Mouse (Mus musculus): ENCODE measurements around the gene Dab2ip.

Gene Dab2ip

GRCm38 (mm10) chr2:35661454-35662000, 103.5 kb downstream of the Dab2ip start:
- no peak for DNase-seq

GRCm38 (mm10) chr2:35662001-35662491, 104.0 kb downstream of the Dab2ip start:
- DNase-seq = no peak

- DNase-seq = no peak
These were observed 104.9 kb downstream of the Dab2ip start for GRCm38 (mm10) chr2:35662738-35663550.

- no peak for DNase-seq
These were observed 109.7 kb downstream of the Dab2ip start for GRCm38 (mm10) chr2:35667746-35668145.

GRCm38 (mm10) chr2:35669217-35669616, 111.2 kb downstream of the Dab2ip start:
- DNase-seq = no peak

- DNase-seq = no peak
These were observed 111.7 kb downstream of the Dab2ip start for GRCm38 (mm10) chr2:35669748-35670147.

- DNase-seq = no peak
These were observed 112.2 kb downstream of the Dab2ip start for GRCm38 (mm10) chr2:35670300-35670699.

- DNase-seq = no peak
These were observed 114.2 kb downstream of the Dab2ip start for GRCm38 (mm10) chr2:35671980-35672910.

GRCm38 (mm10) chr2:35673181-35673580, 115.1 kb downstream of the Dab2ip start:
- no peak for DNase-seq

GRCm38 (mm10) chr2:35673986-35674385, 115.9 kb downstream of the Dab2ip start:
- no peak for DNase-seq

- no peak for DNase-seq
These were observed 116.4 kb downstream of the Dab2ip start for GRCm38 (mm10) chr2:35674431-35674830.

- no peak for DNase-seq
These were observed 118.1 kb downstream of the Dab2ip start for GRCm38 (mm10) chr2:35676075-35676665.

GRCm38 (mm10) chr2:35677855-35678254, 119.8 kb downstream of the Dab2ip start:
- no peak for DNase-seq

GRCm38 (mm10) chr2:35678440-35678839, 120.4 kb downstream of the Dab2ip start:
- no peak for DNase-seq

- no peak for DNase-seq
These were observed 122.0 kb downstream of the Dab2ip start for GRCm38 (mm10) chr2:35679812-35680672.

GRCm38 (mm10) chr2:35680833-35681232, 122.8 kb downstream of the Dab2ip start:
- no peak for DNase-seq

GRCm38 (mm10) chr2:35684005-35684404, 125.9 kb downstream of the Dab2ip start:
- DNase-seq = no peak

- DNase-seq = no peak
These were observed 126.8 kb downstream of the Dab2ip start for GRCm38 (mm10) chr2:35684735-35685312.

GRCm38 (mm10) chr2:35686104-35686503, 128.0 kb downstream of the Dab2ip start:
- no peak for DNase-seq

GRCm38 (mm10) chr2:35687557-35688070, 129.5 kb downstream of the Dab2ip start:
- no peak for DNase-seq

GRCm38 (mm10) chr2:35688121-35688520, 130.1 kb downstream of the Dab2ip start:
- peak; percentile 40 for DNase-seq
